Mouse (Mus musculus): ENCODE data around the gene Rag2. TPM values are rescaled to one million over a fixed set of nuclear protein-coding genes. Genes with fewer than 3 reads are reported as not detected.

The Rag2 gene
- polyA plus RNA-seq (2015; fragmentation: Nextera tagmentation; extraction: Ambion mirVana): not detected in 2 replicates

DNA sequence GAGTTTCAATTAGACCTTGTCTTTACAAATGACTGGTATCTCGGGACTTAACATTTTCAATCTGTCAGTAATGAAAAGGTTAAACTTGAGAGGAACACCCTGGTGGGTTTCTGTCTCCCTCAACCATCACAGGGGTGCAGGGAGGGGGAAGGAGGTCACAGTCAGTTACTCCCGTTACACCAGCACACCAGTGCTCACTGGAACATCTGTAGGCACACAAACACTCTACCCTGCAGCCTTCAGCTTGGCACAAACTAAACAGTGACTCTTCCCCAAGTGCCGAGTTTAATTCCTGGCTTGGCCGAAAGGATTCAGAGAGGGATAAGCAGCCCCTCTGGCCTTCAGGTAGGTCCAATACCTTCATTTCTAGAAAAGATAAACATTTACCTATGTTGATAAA is at the start of gene Rag2:
TSS of gene Rag2 (plus strand) at position 193 of the 400 bp plus-strand sequence.
- no peak within 1 kb of the TSS for H3K27ac ChIP-seq
- no peaks in the 10 kb centered on the region for H3K36me3 ChIP-seq
- no peaks in the 10 kb centered on the region for H3K27me3 ChIP-seq
- no peak for ATAC-seq (ENCODE audit: insufficient number of reproducible peaks, low FRiP score, low TSS enrichment, low read depth)
- WGBS: 52% methylated on average over 4 of the region's 4 CpGs
- no peak within 1 kb of the TSS for H3K4me2 ChIP-seq
- no peak within 1 kb of the TSS for H3K9ac ChIP-seq
- no peaks in the 10 kb centered on the region for H3K4me1 ChIP-seq
- H3K9me3 ChIP-seq: no peaks in the 10 kb centered on the region
- H3K4me3 ChIP-seq: no peak within 1 kb of the TSS

GRCm38 (mm10) chr2:101577243-101577642 is 47.3 kb upstream of the Rag2 start:
- Histone ChIP-seq H3K27ac (no peak overlapping the region), H3K27me3 (no peaks in the 10 kb centered on the region), H3K4me2 (no peak overlapping the region), H3K36me3 (no peaks in the 10 kb centered on the region), H3K9me3 (no peaks in the 10 kb centered on the region), H3K4me1 (peaks cover 5% of the 10 kb centered on the region; the same call in 1 of the 2 replicates), H3K4me3 (no peak overlapping the region), H3K9ac (no peak overlapping the region)
- 45% methylated on average over 4 of the region's 4 CpGs for WGBS
- no peak for ATAC-seq (ENCODE audit: insufficient number of reproducible peaks, low FRiP score, low TSS enrichment, low read depth)

GRCm38 (mm10) chr2:101580027-101580426 is 44.5 kb upstream of the Rag2 start:
- Histone ChIP-seq H3K9me3 (no peaks in the 10 kb centered on the region), H3K36me3 (peaks cover 5% of the 10 kb centered on the region; the same call in 1 of the 2 replicates), H3K27ac (no peak overlapping the region), H3K27me3 (no peaks in the 10 kb centered on the region), H3K4me2 (no peak overlapping the region), H3K4me1 (peaks cover 5% of the 10 kb centered on the region; the same call in 1 of the 2 replicates), H3K9ac (no peak overlapping the region), H3K4me3 (no peak overlapping the region)
- 55% methylated on average over 2 of the region's 2 CpGs for WGBS
- no peak for ATAC-seq (ENCODE audit: insufficient number of reproducible peaks, low FRiP score, low TSS enrichment, low read depth)

DNA sequence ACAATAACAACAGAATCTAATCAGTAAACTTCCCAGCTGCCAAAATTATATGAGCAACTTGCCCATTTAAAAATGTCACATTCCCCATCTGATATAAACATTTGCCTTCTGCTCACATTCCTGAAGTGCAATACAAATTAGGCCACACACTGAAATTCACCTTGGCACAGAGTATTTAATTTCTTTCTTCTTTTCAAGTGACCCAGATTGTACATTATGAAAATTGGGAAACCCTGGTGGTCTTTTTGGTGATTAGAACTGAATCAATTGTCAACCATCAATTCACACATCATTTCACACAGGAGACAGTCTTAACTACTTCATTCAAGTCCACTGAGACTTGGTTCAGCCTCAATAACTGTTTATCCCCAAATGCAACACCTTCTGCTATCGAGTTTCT is 44.1 kb upstream of the Rag2 start:
- 38% methylated on average over 1 of the region's 1 CpGs for WGBS
- Histone ChIP-seq H3K36me3 (peaks cover 5% of the 10 kb centered on the region; the same call in 1 of the 2 replicates), H3K27me3 (no peaks in the 10 kb centered on the region), H3K9ac (no peak overlapping the region), H3K27ac (no peak overlapping the region), H3K9me3 (no peaks in the 10 kb centered on the region), H3K4me1 (peaks cover 5% of the 10 kb centered on the region; the same call in 1 of the 2 replicates), H3K4me2 (no peak overlapping the region), H3K4me3 (no peak overlapping the region)
- no peak for ATAC-seq (ENCODE audit: insufficient number of reproducible peaks, low FRiP score, low TSS enrichment, low read depth)

- no peak overlapping the region for H3K4me2 ChIP-seq
- no peaks in the 10 kb centered on the region for H3K27me3 ChIP-seq
- no peak overlapping the region for H3K9ac ChIP-seq
- WGBS: 48% methylated on average over 3 of the region's 3 CpGs
- no peaks in the 10 kb centered on the region for H3K9me3 ChIP-seq
- no peak overlapping the region for H3K4me3 ChIP-seq
- peaks cover 5% of the 10 kb centered on the region; the same call in 1 of the 2 replicates for H3K36me3 ChIP-seq
- peaks cover 5% of the 10 kb centered on the region; the same call in 1 of the 2 replicates for H3K4me1 ChIP-seq
- no peak overlapping the region for H3K27ac ChIP-seq
- ATAC-seq (ENCODE audit: insufficient number of reproducible peaks, low FRiP score, low TSS enrichment, low read depth): no peak
Observed at GRCm38 (mm10) chr2:101580977-101581376, 43.5 kb upstream of the Rag2 start.

- ATAC-seq (ENCODE audit: insufficient number of reproducible peaks, low FRiP score, low TSS enrichment, low read depth): no peak
- H3K27ac ChIP-seq: no peak overlapping the region
- peaks cover 5% of the 10 kb centered on the region; the same call in 1 of the 2 replicates for H3K4me1 ChIP-seq
- H3K36me3 ChIP-seq: peaks cover 5% of the 10 kb centered on the region; the same call in 1 of the 2 replicates
- H3K27me3 ChIP-seq: no peaks in the 10 kb centered on the region
- no peak overlapping the region for H3K4me2 ChIP-seq
- H3K9ac ChIP-seq: no peak overlapping the region
- H3K9me3 ChIP-seq: no peaks in the 10 kb centered on the region
- H3K4me3 ChIP-seq: no peak overlapping the region
- 63% methylated on average over 3 of the region's 3 CpGs for whole genome bisulfite sequencing
Observed at GRCm38 (mm10) chr2:101581418-101581817, 43.1 kb upstream of the Rag2 start.

DNA sequence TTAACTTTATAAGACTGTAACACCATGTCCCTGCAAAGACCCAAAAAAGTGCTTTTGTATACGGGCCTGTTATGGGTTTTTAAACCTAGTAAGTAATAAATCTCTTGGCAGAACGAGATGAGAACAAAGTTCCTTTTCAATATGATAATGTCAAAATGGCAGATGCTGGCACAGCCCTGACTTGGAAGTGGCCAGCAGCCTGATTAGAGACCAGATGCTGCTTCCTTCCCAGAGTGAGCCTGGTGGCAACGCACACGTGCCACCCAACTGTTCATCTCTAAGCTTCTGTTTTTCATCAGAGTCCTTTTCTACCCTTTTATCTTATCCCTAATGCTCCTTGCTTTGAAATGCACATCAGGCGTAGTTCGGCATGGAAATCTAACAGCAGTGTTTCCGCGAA is 33.2 kb upstream of the Rag2 start:
- Histone ChIP-seq H3K9me3 (no peaks in the 10 kb centered on the region), H3K4me2 (no peak overlapping the region), H3K36me3 (no peaks in the 10 kb centered on the region), H3K27ac (no peak overlapping the region), H3K9ac (no peak overlapping the region), H3K4me3 (no peak overlapping the region), H3K27me3 (no peaks in the 10 kb centered on the region), H3K4me1 (peaks cover 8% of the 10 kb centered on the region; the same call in 1 of the 2 replicates)
- WGBS: 43% methylated on average over 8 of the region's 8 CpGs
- no peak for ATAC-seq (ENCODE audit: insufficient number of reproducible peaks, low FRiP score, low TSS enrichment, low read depth)

GRCm38 (mm10) chr2:101592023-101592841 is 32.3 kb upstream of the Rag2 start:
- Histone ChIP-seq H3K27me3 (no peaks in the 10 kb centered on the region), H3K4me1 (peaks cover 8% of the 10 kb centered on the region; the same call in 1 of the 2 replicates), H3K27ac (no peak overlapping the region), H3K36me3 (no peaks in the 10 kb centered on the region), H3K9ac (no peak overlapping the region), H3K4me3 (no peak overlapping the region), H3K9me3 (no peaks in the 10 kb centered on the region), H3K4me2 (no peak overlapping the region)
- no peak for ATAC-seq (ENCODE audit: insufficient number of reproducible peaks, low FRiP score, low TSS enrichment, low read depth)
- WGBS: 14% methylated on average over 10 of the region's 10 CpGs

DNA sequence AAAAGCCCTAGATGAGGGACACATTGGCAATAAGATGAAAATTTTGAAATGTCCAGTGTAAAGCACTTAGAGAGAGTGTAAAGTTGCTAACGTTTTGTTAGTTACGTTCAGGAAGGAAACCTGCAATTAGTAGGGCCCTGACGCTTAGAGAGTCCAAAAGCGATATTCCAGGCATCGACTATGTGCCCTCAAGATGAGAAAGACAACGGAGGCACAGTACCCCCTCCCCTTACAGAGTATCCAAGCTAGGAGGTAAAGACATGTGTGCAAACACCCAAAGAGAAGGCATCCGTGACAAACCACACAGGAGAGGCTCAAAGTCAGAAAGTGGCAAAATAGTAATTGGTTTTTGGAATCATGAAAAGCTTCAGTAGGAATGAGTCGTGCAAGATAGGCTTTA is 31.6 kb upstream of the Rag2 start:
- no peaks in the 10 kb centered on the region for H3K27me3 ChIP-seq
- no peak overlapping the region for H3K27ac ChIP-seq
- H3K4me3 ChIP-seq: no peak overlapping the region
- 38% methylated on average over 8 of the region's 8 CpGs for WGBS
- no peak overlapping the region for H3K4me2 ChIP-seq
- no peak for ATAC-seq (ENCODE audit: insufficient number of reproducible peaks, low FRiP score, low TSS enrichment, low read depth)
- peaks cover 8% of the 10 kb centered on the region; the same call in 1 of the 2 replicates for H3K4me1 ChIP-seq
- no peaks in the 10 kb centered on the region for H3K36me3 ChIP-seq
- H3K9me3 ChIP-seq: no peaks in the 10 kb centered on the region
- no peak overlapping the region for H3K9ac ChIP-seq

DNA sequence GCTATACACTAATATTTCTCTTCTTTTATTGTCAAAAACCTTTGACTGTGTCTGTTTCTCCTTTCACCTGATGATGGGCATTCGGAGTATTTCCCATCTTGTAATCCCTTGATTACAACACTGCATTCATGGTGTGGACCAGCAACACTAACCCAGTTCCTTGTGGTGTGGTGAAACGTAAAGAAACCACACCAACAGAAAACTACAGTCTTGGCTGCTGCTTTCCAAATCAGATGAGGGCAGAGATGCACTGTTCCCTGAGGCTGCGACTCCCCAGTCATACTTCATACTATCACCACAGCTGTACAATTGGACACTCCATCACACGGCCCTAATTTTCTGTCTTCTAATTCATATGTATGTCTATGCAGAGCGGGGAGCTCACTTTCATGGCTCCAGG is 29.8 kb upstream of the Rag2 start:
- Histone ChIP-seq H3K9ac (no peak overlapping the region), H3K4me3 (no peak overlapping the region), H3K4me1 (peaks cover 8% of the 10 kb centered on the region; the same call in 1 of the 2 replicates), H3K36me3 (no peaks in the 10 kb centered on the region), H3K9me3 (no peaks in the 10 kb centered on the region), H3K4me2 (no peak overlapping the region), H3K27me3 (no peaks in the 10 kb centered on the region), H3K27ac (no peak overlapping the region)
- ATAC-seq (ENCODE audit: insufficient number of reproducible peaks, low FRiP score, low TSS enrichment, low read depth): no peak
- WGBS: 79% methylated on average over 5 of the region's 5 CpGs

- Histone ChIP-seq H3K4me2 (no peak overlapping the region), H3K9ac (no peak overlapping the region), H3K27ac (no peak overlapping the region), H3K4me1 (peaks cover 13% of the 10 kb centered on the region), H3K36me3 (no peaks in the 10 kb centered on the region), H3K9me3 (no peaks in the 10 kb centered on the region), H3K27me3 (no peaks in the 10 kb centered on the region), H3K4me3 (no peak overlapping the region)
- ATAC-seq (ENCODE audit: insufficient number of reproducible peaks, low FRiP score, low TSS enrichment, low read depth): no peak
Observed at GRCm38 (mm10) chr2:101597186-101597585, 27.3 kb upstream of the Rag2 start.
